Mouse (Mus musculus) liver, postnatal 0 days (tissue): ENCODE data around the gene Rapgef5. TPM values are rescaled to one million over a fixed set of nuclear protein-coding genes. Genes with fewer than 3 reads are reported as not detected.

Experiments
- ATAC-seq: fragments of 200-750 bp; cut with Nextera tagmentation; 2 replicates; pipeline ENCODE4 v1.8.0; 2017; ENCODE audit warnings: mild to moderate bottlenecking, moderate library complexity
- DNase-seq: peaks from one replicate; pipeline ENCODE4 v3.0.0-alpha.2; 2016
- H3K27ac ChIP-seq: fragments of 300-500 bp; sonication (generic); 2 replicates; pipeline ENCODE4 v1.5.1; 2014; ENCODE audit warnings: antibody characterized with exemption, moderate library complexity, mild to moderate bottlenecking, low read depth
- H3K27me3 ChIP-seq: fragments of 300-500 bp; sonication (generic); 2 replicates; pipeline ENCODE4 v1.6.1; 2014; ENCODE audit warnings: low read length, control low read depth, mixed read lengths; ENCODE audit not compliant: insufficient read depth
- H3K36me3 ChIP-seq: fragments of 300-500 bp; sonication (generic); replicated peaks from 2 replicates; pipeline ENCODE4 v1.6.1; 2014; ENCODE audit warnings: mild to moderate bottlenecking, control low read depth, low read length, moderate library complexity, mixed read lengths; ENCODE audit not compliant: insufficient read depth
- H3K4me1 ChIP-seq: fragments of 300-500 bp; sonication (generic); 2 replicates; pipeline ENCODE4 v1.6.1; 2014; ENCODE audit warnings: antibody characterized with exemption, mild to moderate bottlenecking, control low read depth; ENCODE audit not compliant: insufficient read depth
- H3K4me2 ChIP-seq: fragments of 300-500 bp; sonication (generic); 2 replicates; pipeline ENCODE4 v1.6.1; 2014; ENCODE audit warnings: low read depth, mild to moderate bottlenecking, low read length, moderate library complexity, mixed read lengths
- H3K4me3 ChIP-seq: fragments of 300-500 bp; sonication (generic); 2 replicates; pipeline ENCODE4 v1.5.1; 2014; ENCODE audit warnings: low read depth, low read length
- H3K9ac ChIP-seq: fragments of 300-500 bp; sonication (generic); replicated peaks from 2 replicates; pipeline ENCODE4 v1.6.1; 2014; ENCODE audit warnings: mild to moderate bottlenecking, moderate library complexity
- H3K9me3 ChIP-seq: fragments of 300-500 bp; sonication (generic); 2 replicates; pipeline ENCODE4 v1.6.1; 2016; ENCODE audit warnings: mild to moderate bottlenecking, control low read depth, low read length, mixed read lengths
- CTCF ChIP-seq: sonication (generic); IDR thresholded peaks from 2 replicates; pipeline ENCODE4 v1.5.1; 2016; ENCODE audit warnings: antibody characterized with exemption, low read depth
- EP300 ChIP-seq: IDR thresholded peaks from 2 replicates; pipeline ENCODE4 v1.6.1; 2016; ENCODE audit warnings: antibody characterized with exemption, low read depth, mild to moderate bottlenecking
- WGBS: fragments of 180-500 bp; shearing (Covaris S2); extraction: QIAGEN DNeasy Blood & Tissue Kit; methylation state at CpG from one replicate; pipeline ENCODE4 v1.1.7; 2014; ENCODE audit not compliant: insufficient replicate concordance; 5-methylcytosine and 5-hydroxymethylcytosine counted together
- polyA plus RNA-seq: library from polyadenylated mRNA; unstranded; fragments of >200 nt; fragmentation: Nextera tagmentation; extraction: Ambion mirVana; gene quantifications from 2 replicates; pipeline ENCODE4 v1.2.1, GENCODE M21; 2015

The Rapgef5 gene
- polyA plus RNA-seq, 1 experiment from 2014 or later, result 2.1 TPM

GRCm38 (mm10) chr12:117561411-117562059 lies 45.3 kb downstream of the Rapgef5 start:
- no peak overlapping the region for H3K4me2 ChIP-seq
- H3K4me1 ChIP-seq, result 0 out of 2 replicates have a peak, but pooled peaks cover 2% of the 10 kb centered on the region
- no peak for TF ChIP-seq EP300
- TF ChIP-seq CTCF, result no peak
- H3K36me3 ChIP-seq, result no peaks in the 10 kb centered on the region
- H3K27me3 ChIP-seq, result peaks cover 3% of the 10 kb centered on the region; the same call in 1 of the 2 replicates
- DNase-seq (no peak), ATAC-seq (no peak)
- no peaks in the 10 kb centered on the region for H3K9me3 ChIP-seq
- 70% methylated on average over 6 of the region's 6 CpGs for WGBS
- H3K9ac ChIP-seq, result no peak overlapping the region
- no peak overlapping the region for H3K27ac ChIP-seq
- no peak overlapping the region for H3K4me3 ChIP-seq

- ATAC-seq, result no peak
- TF ChIP-seq EP300 (no peak), CTCF (no peak)
- Histone ChIP-seq H3K4me3 (no peak overlapping the region), H3K4me2 (no peak overlapping the region), H3K4me1 (0 out of 2 replicates have a peak, but pooled peaks cover 2% of the 10 kb centered on the region), H3K9ac (no peak overlapping the region), H3K27me3 (peaks cover 7% of the 10 kb centered on the region; the same call in 1 of the 2 replicates), H3K27ac (no peak overlapping the region), H3K36me3 (no peaks in the 10 kb centered on the region), H3K9me3 (no peaks in the 10 kb centered on the region)
- no peak for DNase-seq
- 76% methylated on average over 3 of the region's 3 CpGs for WGBS
Measured at GRCm38 (mm10) chr12:117562085-117562484, 45.8 kb downstream of the Rapgef5 start.

GRCm38 (mm10) chr12:117563859-117564258 lies 47.6 kb downstream of the Rapgef5 start:
- H3K4me1 ChIP-seq, result 0 out of 2 replicates have a peak, but pooled peaks cover 2% of the 10 kb centered on the region
- peaks cover 8% of the 10 kb centered on the region; the same call in 1 of the 2 replicates for H3K27me3 ChIP-seq

GRCm38 (mm10) chr12:117566298-117566697 lies 50.0 kb downstream of the Rapgef5 start:
- 0 out of 2 replicates have a peak overlapping the region, but pooled peaks have one; percentile 38 for H3K4me2 ChIP-seq
- no peaks in the 10 kb centered on the region for H3K36me3 ChIP-seq
- TF ChIP-seq EP300 (no peak), CTCF (no peak)
- no peaks in the 10 kb centered on the region for H3K4me1 ChIP-seq
- no peak overlapping the region for H3K9ac ChIP-seq
- WGBS, result 62% methylated on average over 4 of the region's 4 CpGs
- no peak for ATAC-seq
- DNase-seq, result no peak
- H3K4me3 ChIP-seq, result no peak overlapping the region
- no peaks in the 10 kb centered on the region for H3K9me3 ChIP-seq
- no peak overlapping the region for H3K27ac ChIP-seq
- peaks cover 13% of the 10 kb centered on the region; the same call in 1 of the 2 replicates for H3K27me3 ChIP-seq

More at GRCm38 (mm10) chr12:117563859-117564258, 47.6 kb downstream of the Rapgef5 start:
- DNase-seq (no peak), ATAC-seq (no peak)
- H3K4me2 ChIP-seq, result no peak overlapping the region
- H3K36me3 ChIP-seq, result no peaks in the 10 kb centered on the region
- no peak overlapping the region for H3K27ac ChIP-seq
- TF ChIP-seq EP300 (no peak), CTCF (no peak)
- no peaks in the 10 kb centered on the region for H3K9me3 ChIP-seq
- H3K4me3 ChIP-seq, result no peak overlapping the region
- WGBS, result 55% methylated on average over 6 of the region's 6 CpGs
- no peak overlapping the region for H3K9ac ChIP-seq

- DNase-seq (no peak), ATAC-seq (no peak)
- Histone ChIP-seq H3K4me1 (no peaks in the 10 kb centered on the region), H3K36me3 (no peaks in the 10 kb centered on the region), H3K4me3 (no peak overlapping the region), H3K27me3 (peaks cover 13% of the 10 kb centered on the region; the same call in 1 of the 2 replicates), H3K9ac (no peak overlapping the region), H3K27ac (no peak overlapping the region), H3K9me3 (no peaks in the 10 kb centered on the region), H3K4me2 (no peak overlapping the region)
- TF ChIP-seq EP300, result no peak
- 65% methylated on average over 2 of the region's 2 CpGs for WGBS
Measured at GRCm38 (mm10) chr12:117569671-117570070, 53.4 kb downstream of the Rapgef5 start.

GRCm38 (mm10) chr12:117584256-117584655 lies 68.0 kb downstream of the Rapgef5 start:
- no peak overlapping the region for H3K9ac ChIP-seq
- no peak for TF ChIP-seq EP300
- TF ChIP-seq CTCF, result no peak
- no peak overlapping the region for H3K4me2 ChIP-seq
- ATAC-seq (no peak), DNase-seq (no peak)
- H3K36me3 ChIP-seq, result no peaks in the 10 kb centered on the region
- no peak overlapping the region for H3K27ac ChIP-seq
- no peaks in the 10 kb centered on the region for H3K4me1 ChIP-seq
- no peaks in the 10 kb centered on the region for H3K27me3 ChIP-seq
- H3K9me3 ChIP-seq, result no peaks in the 10 kb centered on the region
- no peak overlapping the region for H3K4me3 ChIP-seq
- WGBS, result 75% methylated on average over 4 of the region's 4 CpGs
